Mouse (Mus musculus) embryo, embryonic 11.5 days (tissue): ENCODE data around the gene Lcat.
A peak's percentile ranks its signal among the peaks of the same experiment; 100 is the strongest.
"Not testable (repeated sequence)": the region's sequence is repeated elsewhere in the genome, so short reads cannot be mapped to it uniquely, and the experiment has no call there.

ENCODE experiments used
- DNase-seq: peaks from one replicate; pipeline ENCODE4 v3.0.0-alpha.2; 2012; ENCODE audit warnings: low read depth, low spot score

Gene Lcat

DNA sequence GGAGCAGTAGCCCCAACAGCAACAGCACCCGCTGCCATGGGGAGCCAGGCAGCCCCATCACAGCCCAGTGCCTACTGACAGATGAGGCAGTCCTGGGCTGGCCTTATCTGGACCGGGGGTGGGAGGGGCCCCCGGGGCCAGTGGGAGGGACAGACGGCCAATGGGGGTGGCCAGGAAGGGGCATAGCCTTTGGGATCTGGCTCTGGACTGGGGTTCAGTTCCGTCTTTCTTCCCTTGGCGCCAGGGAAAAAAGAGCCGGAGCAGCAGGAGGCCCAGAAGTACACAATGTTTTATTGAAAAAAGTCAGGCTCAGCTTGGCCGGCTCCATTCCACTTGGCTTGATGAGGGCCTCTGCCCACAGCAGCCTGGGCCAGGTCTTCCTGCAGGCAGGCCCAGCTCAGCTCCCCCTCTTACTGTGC, at the start of gene Lcat:
TSS of gene Lcat (minus strand) at position 62 of the 419 bp plus-strand sequence.
- no peak for DNase-seq

DNA sequence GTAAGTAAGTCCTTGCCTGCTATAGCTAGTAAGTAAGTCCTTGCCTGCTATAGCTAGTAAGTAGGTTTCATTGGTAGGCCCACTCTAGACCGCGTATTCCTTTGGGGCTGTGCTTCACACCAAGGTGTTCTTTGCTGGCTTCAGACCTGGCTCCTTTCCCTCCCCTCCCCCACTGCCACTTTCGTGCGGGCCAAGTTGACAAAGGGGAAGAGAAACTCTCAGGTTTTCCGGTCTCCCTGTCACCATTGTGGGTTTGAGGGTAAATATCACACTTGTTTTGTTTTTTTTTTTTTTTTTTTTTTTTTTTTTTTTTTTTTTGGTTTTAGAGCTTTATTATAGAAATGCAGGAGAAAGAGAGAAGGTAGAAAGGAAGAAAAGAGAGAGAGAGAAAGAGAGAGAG, 49.3 kb upstream of the Lcat start:
- no peak for DNase-seq

DNA sequence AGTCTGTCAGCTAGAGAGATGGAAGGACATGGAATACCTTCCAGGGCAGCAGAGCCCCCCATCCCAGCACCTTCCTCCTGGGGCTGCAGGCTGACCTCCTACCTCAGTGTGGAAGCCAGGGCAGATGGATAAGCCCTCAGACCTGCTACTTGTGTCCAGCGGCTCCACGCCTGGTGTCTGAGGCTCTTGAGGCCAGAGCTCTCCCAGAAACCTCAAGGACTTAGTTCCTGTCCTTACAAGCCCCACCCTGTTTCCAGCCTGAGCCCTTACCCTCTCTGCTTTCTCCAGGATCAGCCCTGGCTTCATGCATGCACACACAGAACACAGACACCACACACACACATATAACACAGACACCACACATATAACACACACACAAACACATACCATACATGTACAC, 48.4 kb upstream of the Lcat start:
- no peak for DNase-seq

DNA sequence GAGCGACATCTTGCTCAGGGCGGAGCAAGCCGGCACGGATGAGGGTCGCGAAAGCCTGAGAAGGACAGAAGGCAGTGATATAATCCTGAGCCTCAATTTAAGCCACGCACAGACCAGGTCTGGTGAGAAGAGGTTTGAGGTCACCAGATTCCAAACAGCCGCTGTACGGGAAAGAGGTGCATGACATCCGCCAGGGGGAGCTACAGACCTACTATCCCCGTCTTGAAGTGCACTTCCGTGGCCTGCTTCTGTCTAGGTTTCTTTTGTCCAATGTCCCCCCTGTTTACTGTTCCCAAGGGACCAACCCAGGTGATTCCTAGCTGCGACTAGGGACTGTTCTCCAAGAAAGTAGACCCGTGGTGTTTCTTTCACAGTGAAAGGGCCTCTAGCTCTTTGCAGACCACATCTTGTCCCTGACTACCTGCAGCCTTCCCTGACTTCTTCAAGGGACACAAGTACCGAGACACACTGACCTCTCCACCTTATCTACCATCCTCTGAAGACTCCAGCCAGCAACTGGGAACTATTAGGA, 47.7 kb upstream of the Lcat start, which contains the start of gene Dus2:
TSS of gene Dus2 (plus strand) at position 482 of the 532 bp plus-strand sequence.
- DNase-seq = peak; percentile 81

GRCm38 (mm10) chr8:105988546-105988945, 45.4 kb upstream of the Lcat start:
- DNase-seq = no peak

DNA sequence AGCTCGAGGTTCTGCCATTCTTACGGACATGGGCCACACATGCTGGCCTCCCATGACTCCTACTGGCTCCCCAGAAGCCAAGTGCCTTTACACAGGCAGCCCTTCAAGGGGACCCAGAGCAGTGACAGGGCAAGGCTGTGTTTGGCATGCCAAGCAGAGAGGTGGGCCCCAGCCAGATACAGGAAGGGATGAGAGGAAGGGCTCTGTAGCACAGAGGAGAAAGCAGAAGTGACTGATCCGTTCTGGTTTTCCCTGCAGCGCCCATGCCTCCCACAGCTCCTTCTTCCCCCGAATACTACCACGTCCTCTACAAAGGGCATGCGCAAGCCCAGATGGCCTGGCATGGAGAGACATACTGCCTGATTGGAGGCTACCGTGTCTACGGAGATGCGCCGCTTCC, 40.2 kb upstream of the Lcat start:
- DNase-seq = not testable (repeated sequence)

GRCm38 (mm10) chr8:105981146-105981545, 38.0 kb upstream of the Lcat start:
- no peak for DNase-seq

DNA sequence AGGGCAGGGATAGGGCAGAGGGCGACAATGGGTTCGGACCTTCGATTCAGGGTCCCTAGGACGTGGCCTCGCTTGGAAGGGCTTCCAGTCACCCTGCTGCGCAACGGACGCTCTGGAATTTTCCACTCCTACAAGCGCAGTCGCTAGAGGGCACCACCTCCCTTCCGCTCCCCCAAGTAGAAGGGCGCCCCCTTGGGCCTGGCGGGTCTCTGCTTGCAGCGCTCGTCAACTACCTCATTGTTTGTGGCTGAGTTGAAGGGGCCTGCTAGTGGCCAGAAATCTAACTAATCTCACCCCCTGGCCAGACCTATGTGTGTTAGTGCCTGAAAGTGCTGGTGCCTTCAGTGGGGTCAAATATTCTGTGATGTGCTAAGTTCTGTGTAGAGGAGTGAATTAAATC, 36.1 kb upstream of the Lcat start, which contains the start of gene Dpep3:
TSS of gene Dpep3 (minus strand) at position 105 of the 400 bp plus-strand sequence.
- no peak for DNase-seq

DNA sequence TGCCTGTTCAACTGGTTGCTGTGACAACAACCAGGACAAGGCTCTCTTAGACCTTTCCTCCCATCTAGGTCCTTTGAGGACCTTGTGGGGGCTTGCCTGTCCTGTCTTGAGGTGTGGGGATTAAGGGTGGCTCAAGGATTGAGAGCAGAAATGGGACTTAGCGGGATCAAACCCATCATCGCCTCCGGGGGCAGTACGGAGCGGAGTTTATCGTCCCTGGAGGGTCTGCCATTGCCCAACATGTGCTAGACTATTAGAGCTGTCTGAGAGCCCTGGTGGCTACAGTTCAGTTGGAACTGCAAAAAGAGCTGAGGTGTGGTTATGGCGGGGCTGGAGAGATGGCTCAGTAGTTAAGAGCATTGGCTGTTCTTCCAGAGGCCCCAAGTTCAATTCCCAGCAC, 32.2 kb upstream of the Lcat start:
- DNase-seq = no peak

- DNase-seq = no peak
These were observed 28.0 kb upstream of the Lcat start for GRCm38 (mm10) chr8:105971019-105971720.

GRCm38 (mm10) chr8:105969367-105969766, 26.2 kb upstream of the Lcat start:
- DNase-seq = no peak

GRCm38 (mm10) chr8:105966692-105967311, 23.6 kb upstream of the Lcat start:
- DNase-seq = no peak

GRCm38 (mm10) chr8:105965905-105966341, 22.7 kb upstream of the Lcat start, which contains the start of gene Slc12a4:
Slc12a4 (minus strand) TSS chr8:105966097.
- peak; percentile 69 for DNase-seq

DNA sequence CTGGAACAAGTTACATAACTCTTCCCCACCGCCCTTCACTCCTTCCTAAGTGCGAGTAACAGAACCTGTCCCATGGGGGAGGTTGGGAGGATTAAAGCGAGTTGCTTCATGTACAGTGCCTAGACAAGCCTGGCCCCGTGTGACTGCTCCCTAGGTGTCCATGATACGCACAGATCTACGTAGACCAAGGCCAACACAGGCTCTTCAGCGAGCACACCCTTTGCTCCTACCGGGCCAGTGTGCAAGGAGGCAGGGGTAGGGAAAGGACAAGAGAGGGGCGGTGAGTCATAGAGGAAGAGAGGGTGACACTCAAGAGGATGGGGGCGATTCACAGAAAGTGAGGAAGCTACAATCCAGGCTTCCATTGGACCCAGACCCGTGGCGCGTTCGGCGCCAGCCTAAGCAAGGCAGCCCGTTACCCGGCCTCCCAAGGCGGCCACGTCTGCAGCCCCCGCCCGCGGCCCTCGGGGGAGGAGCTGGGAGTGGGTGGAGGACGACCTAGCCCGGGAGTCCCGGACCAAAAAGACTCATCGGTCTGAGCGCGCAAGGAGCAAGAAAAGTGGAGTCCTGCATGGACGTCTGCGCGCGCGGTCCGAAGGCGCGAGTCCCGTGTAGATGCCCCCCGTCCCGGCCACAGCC, 22.2 kb upstream of the Lcat start:
- peak; percentile 19 for DNase-seq

GRCm38 (mm10) chr8:105964506-105965265, 21.5 kb upstream of the Lcat start:
- no peak for DNase-seq

DNA sequence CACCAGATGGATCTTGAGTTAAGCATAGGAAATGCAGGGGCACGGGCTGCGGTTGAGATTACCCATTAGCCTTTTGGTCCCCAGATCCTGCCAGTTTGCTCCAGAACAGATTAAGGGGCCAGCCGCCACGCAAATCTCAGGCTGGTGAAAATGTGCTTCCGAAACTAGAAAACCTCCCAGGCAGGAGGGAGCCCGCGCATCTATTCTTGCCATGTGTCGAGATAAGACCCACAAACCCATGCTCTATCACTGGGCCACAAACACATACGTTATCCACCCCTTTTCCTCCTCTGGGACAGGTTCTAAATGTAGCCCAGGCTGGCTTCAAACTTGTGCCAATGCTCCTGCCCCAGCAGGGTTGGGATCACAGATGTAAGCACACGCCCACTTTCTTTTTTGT, 18.4 kb upstream of the Lcat start:
- DNase-seq = no peak

GRCm38 (mm10) chr8:105961101-105961500, 17.9 kb upstream of the Lcat start:
- no peak for DNase-seq

DNA sequence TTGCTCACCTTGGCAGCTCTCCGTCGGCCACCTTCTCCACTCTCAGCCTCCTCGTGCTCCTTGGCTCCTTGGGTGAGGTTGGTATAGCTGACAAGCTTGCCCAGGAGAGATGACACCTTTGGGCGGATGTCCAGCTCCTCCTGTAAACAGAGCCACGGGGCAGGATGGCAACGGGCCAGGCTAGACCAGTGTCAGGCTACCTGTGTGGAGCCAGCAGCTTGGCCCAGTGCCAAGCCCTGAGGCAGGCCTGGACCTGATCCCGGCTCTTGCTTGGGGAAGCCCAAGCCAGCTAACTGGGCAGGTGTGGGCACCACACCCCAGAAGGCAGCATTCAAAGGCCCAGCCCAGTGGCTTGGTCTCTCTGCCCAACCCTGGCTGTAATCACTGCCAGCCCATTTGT, 16.2 kb upstream of the Lcat start:
- DNase-seq = no peak

DNA sequence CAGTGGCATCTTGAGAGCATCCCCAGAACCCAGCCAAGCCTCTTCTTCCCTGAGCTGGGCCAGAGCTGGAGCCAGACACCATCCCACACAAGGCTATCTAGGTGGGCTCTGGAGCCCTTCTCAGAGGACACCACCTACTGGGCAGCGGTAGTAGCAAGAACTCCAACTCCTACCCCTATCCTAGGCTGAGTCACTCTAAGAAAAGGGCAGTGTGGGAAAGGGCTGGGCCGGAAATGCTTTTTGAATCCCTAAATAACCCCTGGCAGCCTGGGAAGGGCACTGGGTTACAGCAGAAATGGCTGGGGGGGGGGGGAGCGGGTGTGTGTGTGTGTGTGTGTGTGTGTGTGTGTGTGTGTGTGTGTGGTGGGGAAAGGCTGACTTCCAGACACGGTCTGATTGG, 14.6 kb upstream of the Lcat start:
- DNase-seq = no peak

DNA sequence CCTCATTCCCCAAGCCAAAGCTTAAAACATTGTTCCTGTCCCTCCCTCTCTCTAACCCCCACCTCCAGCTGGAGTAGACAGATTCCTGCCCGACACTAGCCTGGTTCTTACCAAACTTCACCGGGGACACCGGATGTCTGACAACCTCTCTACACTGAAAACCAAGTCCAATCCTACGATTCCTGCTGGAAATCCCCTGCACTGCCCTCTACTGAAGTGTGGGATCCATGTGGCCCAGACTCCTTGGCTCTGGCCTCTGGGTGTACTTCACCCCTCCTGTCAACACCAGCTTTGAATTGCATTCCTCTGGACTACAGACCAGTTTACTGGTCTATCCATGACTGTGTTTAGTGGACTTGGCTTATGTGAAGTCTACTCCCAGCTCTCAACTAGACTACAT, 13.4 kb upstream of the Lcat start:
- DNase-seq = no peak

- DNase-seq = no peak
These were observed 8.0 kb upstream of the Lcat start for GRCm38 (mm10) chr8:105951057-105951659.
